Mouse (Mus musculus) frontal cortex, postnatal 36 days (tissue): ENCODE data around the gene Rhox2e.
"Not testable (repeated sequence)": the region's sequence is repeated elsewhere in the genome, so short reads cannot be mapped to it uniquely, and the experiment has no call there.

ENCODE experiments used
- DNase-seq, 2 experiments: peaks; one replicate each; pipeline ENCODE4 v3.0.0; 2022; ENCODE audit warnings: low spot score in 2 of 2

Rhox2e gene

GRCm38 (mm10) chrX:37530152-37530551, at the start of gene Rhox2e:
TSS of gene Rhox2e (plus strand) at chrX:37530452.
- DNase-seq: not testable (repeated sequence)

GRCm38 (mm10) chrX:37514059-37514458, 16.2 kb upstream of the Rhox2e start, which contains the start of gene Rhox4d:
TSS of gene Rhox4d (plus strand) at chrX:37514359.
- not testable (repeated sequence) for DNase-seq

- DNase-seq: not testable (repeated sequence)
Measured at GRCm38 (mm10) chrX:37541719-37542118, 11.5 kb downstream of the Rhox2e start, which contains the start of gene Rhox3e. TSS of gene Rhox3e (plus strand) at chrX:37542019.

GRCm38 (mm10) chrX:37557112-37557511, 26.9 kb downstream of the Rhox2e start, which contains the start of gene Rhox4e:
TSS of gene Rhox4e (plus strand) at chrX:37557412.
- DNase-seq: not testable (repeated sequence)

- not testable (repeated sequence) for DNase-seq
Measured at GRCm38 (mm10) chrX:37571105-37571504, 40.9 kb downstream of the Rhox2e start, which contains the start of gene Rhox2f. TSS of gene Rhox2f (plus strand) at chrX:37571405.

GRCm38 (mm10) chrX:37572638-37573037, 42.4 kb downstream of the Rhox2e start:
- not testable (repeated sequence) for DNase-seq

GRCm38 (mm10) chrX:37580692-37581091, 50.4 kb downstream of the Rhox2e start, which contains the start of gene Rhox3f:
TSS of gene Rhox3f (plus strand) at chrX:37580992.
- DNase-seq: not testable (repeated sequence)
